Mouse (Mus musculus): ENCODE data around the gene Trak2.

GRCm38 (mm10) chr1:58903681-58904080 is 69.5 kb downstream of the Trak2 start:
- TF ChIP-seq POLR2AphosphoS2 (IDR thresholded peaks at IDR 0.05; ENCODE audit: insufficient read length, low read depth) = no peak
- TF ChIP-seq MYOG (IDR thresholded peaks at IDR 0.05; ENCODE audit: control insufficient read depth in 1 of 3, insufficient read depth in 1 of 3, insufficient read length in 2 of 3, low read depth in 2 of 3) = no peak
- TF ChIP-seq POLR2A (IDR thresholded peaks at IDR 0.05; ENCODE audit: insufficient read length, low read depth) = no peak
- TF ChIP-seq E2F4 (IDR thresholded peaks at IDR 0.05; ENCODE audit: insufficient read depth) = no peak
- TF ChIP-seq SRF (IDR thresholded peaks at IDR 0.05; ENCODE audit: control insufficient read depth, insufficient read length, low read depth) = no peak
- no peak for TF ChIP-seq MAX (IDR thresholded peaks at IDR 0.05; ENCODE audit: low read depth)
- TF ChIP-seq TCF12 (IDR thresholded peaks at IDR 0.05; ENCODE audit: insufficient read depth, poor library complexity, severe bottlenecking) = no peak

Measured in myocyte (in vitro differentiated cells).